Mouse (Mus musculus): ENCODE results near the gene Ttc27. TPM values are rescaled to one million over a fixed set of nuclear protein-coding genes. Genes with fewer than 3 reads are reported as not detected.

The Ttc27 gene
- total and polyA plus RNA-seq, 3 experiments = 52.9 to 92.9 (median 70.3) TPM

DNA sequence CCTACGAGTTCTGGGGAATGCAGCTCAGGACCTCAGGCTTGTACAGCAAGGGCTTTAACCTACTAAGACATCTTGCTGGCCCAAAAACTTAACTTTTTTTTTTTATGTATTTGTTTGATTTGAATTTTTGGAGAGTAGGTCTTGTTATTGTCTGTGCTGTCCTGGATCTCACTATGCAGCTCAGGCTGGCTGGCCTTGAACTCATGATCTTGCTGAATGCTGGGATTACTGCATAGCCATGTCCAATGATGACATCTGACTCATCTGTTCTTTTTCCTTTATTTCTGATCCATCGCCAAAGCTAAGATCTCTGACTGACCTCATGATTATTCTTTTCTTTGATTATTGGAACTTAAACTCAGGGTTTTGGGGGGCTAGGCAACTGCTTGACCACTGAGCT lies 113.3 kb downstream of the Ttc27 start (continued):
- no peak for TF ChIP-seq JUND (conservative IDR thresholded peaks at IDR 0.05; ENCODE audit: low read depth, low read length)

DNA sequence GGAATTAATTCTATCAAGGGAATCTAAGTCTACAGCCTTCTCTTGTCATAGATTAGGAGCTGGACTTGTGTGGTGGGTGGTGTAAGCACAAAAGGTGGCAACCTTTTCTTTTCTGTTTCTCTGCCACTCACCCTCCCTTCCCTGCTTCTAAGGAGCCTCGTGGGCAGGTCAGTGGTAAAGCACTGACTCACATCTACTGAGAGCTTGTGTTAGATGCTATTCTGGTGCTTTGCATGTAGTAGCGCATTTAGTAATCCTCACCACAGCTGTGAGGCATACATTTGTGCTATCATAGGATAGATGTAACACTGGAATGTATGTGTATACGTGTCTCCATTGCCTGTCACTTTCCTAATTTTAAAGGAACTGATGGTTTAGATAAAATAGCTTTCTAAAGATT lies 124.2 kb downstream of the Ttc27 start:
- H3K79me2 ChIP-seq (replicated peaks; ENCODE audit: control insufficient read depth, extremely low read depth, insufficient read depth, poor library complexity, severe bottlenecking) = no peaks in the 10 kb centered on the region
- peaks cover 2% of the 10 kb centered on the region for H3K9me3 ChIP-seq (replicated peaks; ENCODE audit: low read length)
- TF ChIP-seq ZMIZ1 (IDR thresholded peaks at IDR 0.05; ENCODE audit: low read depth, low read length) = no peak
- TF ChIP-seq NELFE (IDR thresholded peaks at IDR 0.05; ENCODE audit: low read depth, low read length) = no peak
- TF ChIP-seq KAT2A (IDR thresholded peaks at IDR 0.05; ENCODE audit: insufficient replicate concordance, low read length) = no peak
- no peak for TF ChIP-seq POLR2AphosphoS2 (IDR thresholded peaks at IDR 0.05; ENCODE audit: low read depth, low read length)
- no peak for TF ChIP-seq E2F4 (IDR thresholded peaks at IDR 0.05; ENCODE audit: insufficient replicate concordance, low read depth, low read length)
- TF ChIP-seq CHD2 (IDR thresholded peaks at IDR 0.05; ENCODE audit: low read length) = no peak
- TF ChIP-seq EP300 (IDR thresholded peaks at IDR 0.05; ENCODE audit: low read length) = no peak
- TF ChIP-seq USF1 (IDR thresholded peaks at IDR 0.05; ENCODE audit: low read depth, low read length) = no peak
- TF ChIP-seq TBP (conservative IDR thresholded peaks at IDR 0.05; ENCODE audit: low read depth, low read length) = no peak
- no peak for TF ChIP-seq GABPA (IDR thresholded peaks at IDR 0.05; ENCODE audit: insufficient replicate concordance, low read depth, low read length)
- TF ChIP-seq ETS1 (conservative IDR thresholded peaks at IDR 0.05; ENCODE audit: low read depth, low read length) = no peak
- TF ChIP-seq ZNF384 (IDR thresholded peaks at IDR 0.05; ENCODE audit: low read depth, low read length) = no peak
- TF ChIP-seq ELF1 (IDR thresholded peaks at IDR 0.05; ENCODE audit: low read depth, low read length) = no peak
- TF ChIP-seq CTCF (conservative IDR thresholded peaks at IDR 0.05 in 1 of 2, IDR thresholded peaks at IDR 0.05 in 1 of 2; ENCODE audit: low read depth in 2 of 2, low read length in 2 of 2) = no peak
- no peak overlapping the region for H3K4me2 ChIP-seq (ENCODE audit: insufficient read depth, low read depth, poor library complexity, severe bottlenecking)
- H3K4me3 ChIP-seq (replicated peaks in 1 of 3; ENCODE audit: low read depth in 2 of 3, low read length in 2 of 3, poor library complexity in 1 of 3) = no peak overlapping the region
- dilution Hi-C loops (cut with MboI; ENCODE audit: extremely low pct_ligation_motif_present, extremely low pct_unique_long_range_greater_than_20kb, low sequenced_read_pairs) = no loop called here
- no peak overlapping the region for H3K27ac ChIP-seq (ENCODE audit: insufficient read depth, low read depth)
- peaks cover 0 to 11% of the 10 kb centered on the region in 2 experiments; a peak in 2 of 4 replicates for H3K4me1 ChIP-seq (ENCODE audit: control insufficient read depth in 1 of 2, insufficient read depth in 2 of 2)
- H3K27me3 ChIP-seq (replicated peaks) = no peaks in the 10 kb centered on the region
- peaks cover 8 to 44% of the 10 kb centered on the region in 2 experiments for H3K36me3 ChIP-seq (replicated peaks in 1 of 2; ENCODE audit: control insufficient read depth in 1 of 2, insufficient read depth in 1 of 2, low read length in 1 of 2)
- no peak overlapping the region for H3K9ac ChIP-seq (ENCODE audit: insufficient read depth, low read depth)
- in situ Hi-C loops (cut with MboI; ENCODE audit: low pct_ligation_motif_present, low pct_unique_long_range_greater_than_20kb, low sequenced_read_pairs) = no loop called here
- peak; percentile 23 for DNase-seq (ENCODE audit: extremely low read depth)

DNA sequence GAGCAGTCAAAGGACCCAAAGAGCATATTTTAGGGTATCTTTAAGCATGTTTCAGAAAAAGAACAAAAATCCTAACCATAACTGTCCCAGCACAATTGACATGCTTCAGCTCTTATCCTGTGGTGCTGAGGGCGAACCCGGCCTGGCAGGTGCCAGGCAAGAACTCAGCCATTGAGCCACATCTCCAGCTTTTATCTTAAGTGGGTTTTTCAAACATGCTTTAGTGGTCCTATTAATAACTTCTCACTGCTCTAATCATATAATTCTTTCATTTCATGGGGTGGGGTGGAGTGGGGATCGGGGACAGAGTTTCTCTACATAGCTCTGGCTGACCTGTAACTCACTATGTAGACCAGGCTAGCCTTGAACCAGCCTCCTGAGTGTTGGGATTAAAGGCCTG lies 125.1 kb downstream of the Ttc27 start:
- dilution Hi-C loops (cut with MboI; ENCODE audit: extremely low pct_ligation_motif_present, extremely low pct_unique_long_range_greater_than_20kb, low sequenced_read_pairs) (no loop called here), in situ Hi-C loops (cut with MboI; ENCODE audit: low pct_ligation_motif_present, low pct_unique_long_range_greater_than_20kb, low sequenced_read_pairs) (no loop called here)
- Histone ChIP-seq H3K9ac (ENCODE audit: insufficient read depth, low read depth) (no peak overlapping the region), H3K4me3 (replicated peaks in 1 of 3; ENCODE audit: low read depth in 2 of 3, low read length in 2 of 3, poor library complexity in 1 of 3) (no peak overlapping the region), H3K27ac (ENCODE audit: insufficient read depth, low read depth) (no peak overlapping the region), H3K4me1 (ENCODE audit: control insufficient read depth in 1 of 2, insufficient read depth in 2 of 2) (peaks cover 0 to 11% of the 10 kb centered on the region in 2 experiments; a peak in 2 of 4 replicates), H3K27me3 (replicated peaks) (no peaks in the 10 kb centered on the region), H3K4me2 (ENCODE audit: insufficient read depth, low read depth, poor library complexity, severe bottlenecking) (no peak overlapping the region), H3K79me2 (replicated peaks; ENCODE audit: control insufficient read depth, extremely low read depth, insufficient read depth, poor library complexity, severe bottlenecking) (no peaks in the 10 kb centered on the region), H3K36me3 (replicated peaks in 1 of 2; ENCODE audit: control insufficient read depth in 1 of 2, insufficient read depth in 1 of 2, low read length in 1 of 2) (peaks cover 8 to 42% of the 10 kb centered on the region in 2 experiments), H3K9me3 (replicated peaks; ENCODE audit: low read length) (peaks cover 2% of the 10 kb centered on the region)
- DNase-seq (ENCODE audit: extremely low read depth) = no peak
- no peak for TF ChIP-seq USF2 (conservative IDR thresholded peaks at IDR 0.05; ENCODE audit: low read depth, low read length)
- no peak for TF ChIP-seq MEF2A (IDR thresholded peaks at IDR 0.05; ENCODE audit: borderline replicate concordance, low read depth, low read length)
- TF ChIP-seq JUND (conservative IDR thresholded peaks at IDR 0.05; ENCODE audit: low read depth, low read length) = no peak
- no peak for TF ChIP-seq POLR2A (IDR thresholded peaks at IDR 0.05; ENCODE audit: low read depth, low read length)
- TF ChIP-seq NELFE (IDR thresholded peaks at IDR 0.05; ENCODE audit: low read depth, low read length) = no peak
- TF ChIP-seq RCOR1 (conservative IDR thresholded peaks at IDR 0.05; ENCODE audit: low read depth, low read length) = no peak
- no peak for TF ChIP-seq POLR2AphosphoS2 (IDR thresholded peaks at IDR 0.05; ENCODE audit: low read depth, low read length)
- no peak for TF ChIP-seq ELF1 (IDR thresholded peaks at IDR 0.05; ENCODE audit: low read depth, low read length)
- no peak for TF ChIP-seq SIN3A (IDR thresholded peaks at IDR 0.05; ENCODE audit: low read length)
- no peak for TF ChIP-seq MYC (IDR thresholded peaks at IDR 0.05; ENCODE audit: low read depth, low read length)
- TF ChIP-seq CHD2 (IDR thresholded peaks at IDR 0.05; ENCODE audit: low read length) = no peak
- no peak for TF ChIP-seq MAX (IDR thresholded peaks at IDR 0.05; ENCODE audit: low read length)

Measured in CH12.LX (cell line).